Mouse (Mus musculus) T-helper 1 cell (primary cell): ENCODE data around the gene Gm43518.

Experiments used
- in situ Hi-C: fragments of 300-600 bp; cut with MboI, MseI; formaldehyde crosslinking; loops from one replicate; pipeline ENCODE4 v1.15.1; 2025; ENCODE audit warnings: high pct_unique_total_duplicates

The Gm43518 gene

DNA sequence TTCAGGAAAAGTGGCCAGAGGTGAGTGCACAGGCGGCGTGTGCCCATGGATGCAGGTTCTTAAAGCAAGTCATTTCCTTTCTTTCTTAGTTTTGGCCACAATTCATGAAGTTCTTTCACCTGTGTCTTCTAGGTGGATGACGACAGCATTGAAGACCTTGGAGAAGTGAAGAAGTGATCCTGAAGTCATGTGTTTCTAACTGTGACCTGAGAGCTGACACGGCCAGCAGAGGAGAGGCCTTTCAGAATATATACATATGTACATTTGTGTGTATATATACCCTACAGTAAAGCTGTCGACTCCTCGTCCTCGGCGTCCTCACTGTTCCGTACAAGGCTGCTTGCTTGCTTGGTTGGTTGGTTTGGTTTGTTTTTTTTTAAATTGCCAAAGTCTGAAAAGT, at the start of gene Gm43518:
Gene Gm43518, plus strand, starts transcription at position 301 of the 400 bp plus-strand sequence.
- in situ Hi-C loops = no loop called here

DNA sequence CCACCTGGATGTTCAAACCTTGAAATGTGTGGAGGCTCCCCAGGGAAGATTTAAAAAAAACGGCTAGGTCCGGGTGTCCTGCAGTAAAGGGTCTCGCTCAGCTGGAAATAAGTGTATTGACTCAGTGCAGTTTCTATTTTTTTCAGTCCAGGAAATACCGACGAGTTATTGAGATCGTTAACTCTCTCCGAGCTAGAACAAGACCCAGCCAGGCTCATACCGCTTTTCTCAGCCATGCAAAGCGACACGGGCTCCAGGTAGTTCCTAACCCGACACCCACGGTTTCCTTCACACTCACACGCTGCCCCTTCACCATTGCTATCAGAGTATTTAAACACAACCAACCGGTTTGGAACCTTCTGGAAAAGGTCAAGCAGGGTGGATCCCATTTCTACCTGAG, 49.2 kb upstream of the Gm43518 start:
- in situ Hi-C loops = no loop called here

- in situ Hi-C loops = no loop called here
Observed at GRCm38 (mm10) chr5:123879928-123880327, 47.3 kb upstream of the Gm43518 start, which contains the start of gene Hcar1. Gene Hcar1, minus strand, starts transcription at chr5:123880020.

- in situ Hi-C loops = no loop called here
Observed at GRCm38 (mm10) chr5:123880778-123881177, 46.4 kb upstream of the Gm43518 start.

DNA sequence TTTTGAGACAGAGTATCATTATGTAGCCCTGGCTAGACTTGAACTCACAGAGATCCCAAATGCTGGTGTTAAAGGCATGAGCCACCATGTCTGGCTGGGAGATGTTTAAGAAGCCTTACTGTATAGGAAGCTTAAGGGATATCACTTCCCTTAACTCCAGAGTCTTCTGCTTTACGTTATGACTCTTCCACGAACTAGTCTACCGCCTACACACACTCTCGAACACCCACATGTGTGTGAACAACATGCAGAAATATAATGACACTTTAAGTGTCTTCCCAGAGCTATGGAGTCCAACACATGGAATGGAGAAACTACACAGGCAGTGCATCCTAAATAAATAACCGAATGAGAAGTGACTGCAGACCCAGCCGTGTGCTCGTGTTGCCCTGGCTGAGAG, 43.3 kb upstream of the Gm43518 start:
- in situ Hi-C loops = no loop called here

DNA sequence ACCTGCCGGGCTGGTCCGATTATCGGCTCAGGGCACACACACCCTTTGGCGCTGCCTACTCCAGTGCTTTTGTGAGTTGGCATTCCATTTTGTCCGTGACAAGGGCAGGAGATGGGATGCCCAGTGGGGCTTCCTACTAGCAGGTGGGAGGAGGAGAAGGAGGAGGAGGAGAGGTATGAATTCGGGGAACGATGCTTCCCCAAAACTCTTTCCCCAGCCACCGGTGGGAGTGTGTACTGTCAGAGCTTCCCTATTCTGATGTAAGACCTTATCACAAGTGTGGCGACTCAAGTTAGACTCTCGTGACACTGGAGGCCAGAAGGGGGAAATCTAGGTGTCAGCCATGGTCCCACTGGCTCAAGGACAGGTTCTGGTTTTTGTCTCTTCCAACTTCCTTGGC, 42.9 kb upstream of the Gm43518 start:
- in situ Hi-C loops = no loop called here

DNA sequence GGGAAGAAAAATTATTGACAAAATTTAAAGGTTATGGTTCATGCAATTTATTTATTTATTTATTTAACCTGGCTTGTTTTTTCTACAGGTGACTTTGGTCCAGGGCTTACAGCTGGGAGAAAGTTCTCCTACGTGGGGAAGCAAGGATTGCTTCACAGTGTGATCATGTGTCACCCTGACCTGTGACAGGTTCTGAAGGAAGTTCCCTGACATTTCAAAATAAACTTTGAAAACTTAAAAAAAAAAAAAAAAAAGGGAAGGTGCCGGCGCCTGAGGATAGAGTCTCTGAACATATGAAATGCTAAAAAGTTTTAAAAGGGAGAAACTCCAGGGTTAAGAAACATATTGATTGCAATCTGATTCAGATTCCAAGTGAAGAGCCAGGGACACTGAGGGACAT, 40.9 kb upstream of the Gm43518 start:
- in situ Hi-C loops = no loop called here

- in situ Hi-C loops = no loop called here
Observed at GRCm38 (mm10) chr5:123890312-123890711, 36.9 kb upstream of the Gm43518 start.

DNA sequence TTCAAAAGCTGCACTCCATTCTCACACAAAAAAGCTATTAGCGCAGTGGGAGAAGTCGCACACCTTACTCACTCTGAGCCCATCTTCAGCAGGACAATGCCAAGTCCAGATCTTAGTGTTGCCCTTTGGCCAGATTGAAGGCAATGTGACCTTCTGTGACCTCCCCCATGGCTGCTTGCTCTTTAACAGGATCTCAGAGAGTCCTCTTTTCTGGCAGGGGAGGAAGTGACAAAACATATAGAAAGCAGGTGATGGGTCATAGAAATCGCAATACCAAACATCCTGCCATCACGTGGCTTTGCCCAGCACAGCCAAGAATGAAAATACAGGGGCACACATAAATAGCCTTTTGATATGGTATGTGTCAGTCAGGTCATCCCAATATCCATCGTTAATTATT, 36.2 kb upstream of the Gm43518 start:
- in situ Hi-C loops = no loop called here

DNA sequence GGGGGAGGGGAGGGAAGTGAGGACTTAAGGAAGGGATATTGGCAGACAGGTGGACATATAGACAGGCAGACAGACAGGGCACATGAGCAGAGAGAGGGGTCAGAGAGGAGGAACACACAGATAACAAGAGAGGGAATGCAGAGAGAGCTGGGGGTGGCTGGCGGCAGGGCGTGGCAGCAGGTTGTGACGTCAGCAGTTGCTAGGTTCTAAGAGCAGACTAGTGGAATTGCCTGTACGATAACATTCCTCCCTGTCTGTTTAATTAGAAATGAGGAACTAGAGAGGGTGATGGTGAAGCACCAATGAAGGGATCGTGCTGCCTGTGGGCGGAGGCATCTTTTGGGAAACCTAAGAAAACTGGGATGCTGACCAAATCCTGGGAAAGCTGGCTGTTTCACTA, 35.5 kb upstream of the Gm43518 start:
- in situ Hi-C loops = no loop called here

- in situ Hi-C loops = no loop called here
Observed at GRCm38 (mm10) chr5:123893520-123893919, 33.7 kb upstream of the Gm43518 start.

GRCm38 (mm10) chr5:123896395-123896794, 30.8 kb upstream of the Gm43518 start:
- in situ Hi-C loops = no loop called here

DNA sequence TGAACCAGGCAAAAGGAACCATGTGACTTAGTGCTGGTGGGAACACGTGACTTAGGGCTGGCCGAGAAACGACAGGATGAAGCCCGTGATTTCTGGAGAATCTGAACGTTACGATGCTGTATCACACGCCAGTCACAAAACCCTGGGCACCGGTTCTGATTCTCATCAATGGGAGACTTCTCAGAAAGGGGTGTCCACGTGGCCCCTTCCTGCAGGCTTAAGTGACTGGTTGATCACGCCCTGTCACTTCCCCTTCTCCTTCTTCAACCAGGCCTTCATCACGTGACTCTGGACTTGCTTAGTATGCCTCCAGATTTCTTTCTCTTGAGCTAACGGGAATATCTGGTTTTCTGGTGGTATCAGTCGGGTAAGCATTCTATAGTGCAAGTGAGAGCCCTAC, 29.9 kb upstream of the Gm43518 start:
- in situ Hi-C loops = no loop called here

GRCm38 (mm10) chr5:123904059-123904672, 23.1 kb upstream of the Gm43518 start:
- in situ Hi-C loops = no loop called here

- in situ Hi-C loops = no loop called here
Observed at GRCm38 (mm10) chr5:123906146-123906975, 20.9 kb upstream of the Gm43518 start.

GRCm38 (mm10) chr5:123906976-123907630, 20.1 kb upstream of the Gm43518 start, which contains the start of gene Denr:
Gene Denr, plus strand, starts transcription at chr5:123907175.
- in situ Hi-C loops = no loop called here

GRCm38 (mm10) chr5:123907631-123907977, 19.6 kb upstream of the Gm43518 start:
- in situ Hi-C loops = no loop called here

DNA sequence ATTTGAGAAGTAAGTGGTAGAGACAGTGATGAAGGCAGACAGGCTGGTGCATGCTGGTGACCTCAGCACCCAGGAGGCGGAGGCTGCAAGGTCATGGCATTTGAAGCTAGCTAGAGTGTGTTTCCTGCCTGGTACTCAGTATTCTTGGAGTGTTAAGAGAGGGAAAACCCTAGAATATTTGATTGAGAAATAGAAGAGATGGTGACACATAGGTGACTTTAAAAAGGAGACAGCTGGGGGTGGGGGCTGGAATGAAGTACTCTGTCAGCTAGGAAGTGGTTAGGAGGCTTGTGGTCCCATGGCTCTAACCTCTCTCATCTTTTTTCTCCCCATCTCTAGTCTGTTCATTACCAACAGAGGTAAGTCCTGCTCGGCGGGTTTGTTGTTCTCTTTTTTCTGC, 12.4 kb upstream of the Gm43518 start:
- in situ Hi-C loops = loop anchor here (10.0 kb wide), 1 partner anchor 1100 kb away; no protein-coding TSS in a partner anchor

- in situ Hi-C loops = no loop called here
Observed at GRCm38 (mm10) chr5:123922112-123922511, 5.1 kb upstream of the Gm43518 start.

- in situ Hi-C loops = no loop called here
Observed at GRCm38 (mm10) chr5:123930508-123930989, 3.3 kb downstream of the Gm43518 start, which contains the start of gene Ccdc62. Gene Ccdc62, plus strand, starts transcription at chr5:123930679.

DNA sequence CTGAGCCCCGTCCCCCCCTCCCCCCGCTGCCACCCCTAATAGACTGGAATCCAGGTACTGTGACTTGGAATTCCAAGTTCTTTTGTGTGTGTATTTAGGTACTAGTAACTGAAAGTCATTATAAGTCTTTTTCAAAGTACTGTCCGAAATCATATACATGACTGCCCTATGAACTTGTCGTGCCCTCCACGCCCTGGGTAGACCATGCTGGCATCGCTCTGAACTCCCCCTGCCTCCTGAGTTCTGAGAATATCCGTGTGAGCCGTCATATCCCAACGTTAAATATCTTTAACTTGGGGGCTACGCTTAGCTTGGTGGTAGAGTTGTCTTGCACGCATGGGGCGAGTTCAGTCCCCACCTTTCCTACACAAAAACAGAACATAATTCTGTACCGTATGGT, 3.9 kb downstream of the Gm43518 start:
- in situ Hi-C loops = no loop called here

DNA sequence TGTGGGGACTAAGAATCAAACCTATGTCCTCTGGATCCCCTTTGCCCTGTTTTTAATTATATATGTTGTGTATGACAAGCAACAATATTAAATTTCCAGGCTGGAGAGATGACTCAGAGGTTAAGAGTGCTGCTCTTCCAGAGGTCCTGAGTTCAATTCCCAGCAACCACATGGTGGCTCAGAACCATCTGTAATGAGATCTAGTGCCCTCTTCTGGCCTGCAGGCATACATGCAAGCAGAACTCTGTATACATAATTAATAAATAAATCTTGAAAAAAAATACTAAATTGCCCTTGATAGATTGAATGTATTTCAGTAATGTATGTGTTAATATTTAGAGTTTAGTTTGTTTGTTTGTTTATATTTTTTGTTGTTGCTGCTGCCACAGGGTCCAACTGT, 5.7 kb downstream of the Gm43518 start:
- in situ Hi-C loops = no loop called here
